In genomic region chr16:37938125-37939081, GRCm38 (mm10) we compare ENCODE assay signal across 7 mouse cellular contexts. TPM values are rescaled to one million over a fixed set of nuclear protein-coding genes. Genes with fewer than 3 reads are reported as not detected.
A peak's percentile ranks its signal among the peaks of the same experiment; 100 is the strongest.
DNase-seq lines count a peak whose midpoint lies in the region; ATAC-seq lines count a peak whose summit lies in the region.

No protein-coding gene starts in this region.

- H3K27ac ChIP-seq in hindbrain, embryonic 14.5 days, result peak overlapping the region; percentile 71
- H3K27ac ChIP-seq in neural tube, embryonic 14.5 days (ENCODE audit: low read depth, low read length), result peak overlapping the region; percentile 71; the same call in 1 of the 2 replicates

- H3K36me3 ChIP-seq in hindbrain, embryonic 14.5 days (replicated peaks; ENCODE audit: control insufficient read depth, insufficient read depth), result no peaks in the 10 kb centered on the region
- no peaks in the 10 kb centered on the region for H3K36me3 ChIP-seq in neural tube, embryonic 14.5 days (ENCODE audit: control insufficient read depth, insufficient read depth, low read length)

- H3K4me2 ChIP-seq in hindbrain, embryonic 14.5 days (replicated peaks), result peak overlapping the region; percentile 38
- H3K4me2 ChIP-seq in neural tube, embryonic 14.5 days (ENCODE audit: low read depth, low read length), result peak overlapping the region; percentile 29

- no peak overlapping the region for H3K4me3 ChIP-seq in hindbrain, embryonic 14.5 days (replicated peaks; ENCODE audit: low read length)
- H3K4me3 ChIP-seq in neural tube, embryonic 14.5 days (ENCODE audit: low read depth, low read length), result no peak overlapping the region

- H3K4me1 ChIP-seq in hindbrain, embryonic 14.5 days (replicated peaks; ENCODE audit: control insufficient read depth, insufficient read depth, low read length), result peaks cover 18% of the 10 kb centered on the region
- peaks cover 20% of the 10 kb centered on the region for H3K4me1 ChIP-seq in neural tube, embryonic 14.5 days (ENCODE audit: control insufficient read depth, insufficient read depth, low read length)

- 45% methylated on average over 15 of the region's 17 CpGs for WGBS in hindbrain, embryonic 14.5 days
- WGBS in neural tube, embryonic 14.5 days, result 31% methylated on average over 16 of the region's 17 CpGs

- no peaks in the 10 kb centered on the region for H3K9me3 ChIP-seq in hindbrain, embryonic 14.5 days (ENCODE audit: control insufficient read depth, low read length)
- H3K9me3 ChIP-seq in neural tube, embryonic 14.5 days (ENCODE audit: control insufficient read depth, low read length), result no peaks in the 10 kb centered on the region

- peak; percentile 96 for ATAC-seq in hindbrain, embryonic 14.5 days (ENCODE audit: low FRiP score)
- peak; percentile 95 for ATAC-seq in neural tube, embryonic 14.5 days (ENCODE audit: low read depth)

- H3K27me3 ChIP-seq in hindbrain, embryonic 14.5 days (ENCODE audit: control insufficient read depth, insufficient read depth, low read length), result no peaks in the 10 kb centered on the region
- no peaks in the 10 kb centered on the region for H3K27me3 ChIP-seq in neural tube, embryonic 14.5 days (ENCODE audit: control insufficient read depth, insufficient read depth, low read length)

- 0 out of 2 replicates have a peak overlapping the region, but pooled peaks have one; percentile 14 for H3K9ac ChIP-seq in hindbrain, embryonic 14.5 days
- 0 out of 2 replicates have a peak overlapping the region, but pooled peaks have one; percentile 7 for H3K9ac ChIP-seq in neural tube, embryonic 14.5 days (replicated peaks; ENCODE audit: low read depth, low read length)

- intact Hi-C loops in left cerebral cortex, postnatal 25 days (cut with DNase I), result no loop called here

- DNase-seq in brain, embryonic 18.5 days (ENCODE audit: low read depth, low spot score), result peak; percentile 87
- peak; percentile 74 for DNase-seq in embryo, embryonic 10 days (ENCODE audit: low spot score)
- DNase-seq in hindbrain, embryonic 14.5 days (ENCODE audit: low spot score), result peak; percentile 93
- DNase-seq in left cerebral cortex, postnatal 25 days (ENCODE audit: low spot score in 2 of 2), result peak; percentile 78 to 92
- DNase-seq in thymus, postnatal 10 days (ENCODE audit: low spot score in 2 of 2), result no peak
- no peak for DNase-seq in gastrocnemius, postnatal 10 days

RNA-seq across cellular contexts. Expression of gene Gpr156, which starts 22.1 kb away (rescaled TPM):
- 3.5 and 3.9 TPM in 2 replicates for polyA plus RNA-seq in hindbrain, embryonic 14.5 days (2014; fragmentation: Nextera tagmentation; extraction: Ambion mirVana)
- under 1 TPM; 0.46 to 0.48 TPM for total RNA-seq in left cerebral cortex, postnatal 25 days (2021)
- 4.9 and 6.4 TPM in 2 replicates for polyA plus RNA-seq in neural tube, embryonic 14.5 days (2014; fragmentation: Nextera tagmentation; extraction: Ambion mirVana)
- 1 to 10 TPM in 1 of 2 experiments, under 1 TPM in 1; 0.90 to 1.1 TPM for total RNA-seq in gastrocnemius, postnatal 10 days (2021)

Comparison
In these comparisons a context has a peak if more than half of its experiments do, and no peak if none do; other contexts are left out.
1. DNase-seq: peak in brain, embryonic 18.5 days (single experiment), embryo, embryonic 10 days (single experiment), hindbrain, embryonic 14.5 days (single experiment) and left cerebral cortex, postnatal 25 days (2 of 2); none in thymus, postnatal 10 days (0 of 2) and gastrocnemius, postnatal 10 days (single experiment).